9 mouse cellular contexts compared by ENCODE assay signal in genomic region chr2:84868521-84868943, GRCm38 (mm10). TPM values are rescaled to one million over a fixed set of nuclear protein-coding genes. Genes with fewer than 3 reads are reported as not detected.
DNase-seq lines count a peak whose midpoint lies in the region; ATAC-seq and TF ChIP-seq lines count a peak whose summit lies in the region.
"Had no signal": no experiment of that assay in that cellular context is flagged by ENCODE, and none has a peak within 500 bp of the region (broad histone marks: within the 10 kb centered on the region; RNA-seq: fewer than 3 reads in every experiment).

No protein-coding gene starts in this region.

- peak; percentile 58 for DNase-seq in midbrain, embryonic 14.5 days
- DNase-seq in WW6 (ENCODE audit: low read depth, low spot score), result peak; percentile 72
- peak; percentile 76 for DNase-seq in kidney, adult 9 months
- peak; percentile 60 to 66 (median 63) for DNase-seq in liver, embryonic 14.5 days (ENCODE audit: low read depth in 3 of 3, low spot score in 3 of 3)
- DNase-seq in retina, embryonic 14.5 days (ENCODE audit: low spot score), result peak; percentile 78

- ATAC-seq in midbrain, embryonic 14.5 days (ENCODE audit: low FRiP score, low TSS enrichment), result no peak
- no peak for ATAC-seq in midbrain, embryonic 16.5 days
- peak; percentile 44; the same call in 1 of the 2 replicates for ATAC-seq in liver, embryonic 14.5 days (ENCODE audit: insufficient read depth)
- ATAC-seq in inflammation-experienced regulatory T-cells, adult 6 months, result no peak

- no peak overlapping the region for H3K4me2 ChIP-seq in midbrain, embryonic 14.5 days (ENCODE audit: low read length)
- H3K4me2 ChIP-seq in midbrain, embryonic 16.5 days (ENCODE audit: low read length), result no peak overlapping the region
- H3K4me2 ChIP-seq in liver, embryonic 14.5 days (ENCODE audit: low read depth), result no peak overlapping the region

- peak; percentile 54; the same call in 1 of the 2 replicates for TF ChIP-seq CTCF in embryonic fibroblast, embryonic 13.5 days (IDR thresholded peaks at IDR 0.05; ENCODE audit: borderline replicate concordance, insufficient read depth, low read length)
- peak; percentile 99 for TF ChIP-seq CTCF in liver, embryonic 14.5 days (IDR thresholded peaks at IDR 0.05; ENCODE audit: low read depth)

- H3K9me3 ChIP-seq in midbrain, embryonic 14.5 days (ENCODE audit: control insufficient read depth, low read length), result no peaks in the 10 kb centered on the region
- no peaks in the 10 kb centered on the region for H3K9me3 ChIP-seq in midbrain, embryonic 16.5 days (replicated peaks; ENCODE audit: control insufficient read depth, low read length, poor library complexity, severe bottlenecking)
- no peaks in the 10 kb centered on the region for H3K9me3 ChIP-seq in liver, embryonic 14.5 days (ENCODE audit: control insufficient read depth, low read length)

- H3K9ac ChIP-seq in midbrain, embryonic 14.5 days (replicated peaks; ENCODE audit: low read length), result no peak overlapping the region
- H3K9ac ChIP-seq in midbrain, embryonic 16.5 days (ENCODE audit: low read depth, low read length), result no peak overlapping the region
- no peak overlapping the region for H3K9ac ChIP-seq in liver, embryonic 14.5 days (replicated peaks)

- H3K27ac ChIP-seq in midbrain, embryonic 14.5 days (replicated peaks; ENCODE audit: low read depth, low read length), result no peak overlapping the region
- H3K27ac ChIP-seq in midbrain, embryonic 16.5 days (ENCODE audit: low read length), result no peak overlapping the region
- H3K27ac ChIP-seq in embryonic fibroblast, embryonic 13.5 days (ENCODE audit: insufficient read depth, low read length), result no peak overlapping the region
- no peak overlapping the region for H3K27ac ChIP-seq in liver, embryonic 14.5 days

- peaks cover 46% of the 10 kb centered on the region for H3K27me3 ChIP-seq in midbrain, embryonic 14.5 days (ENCODE audit: control insufficient read depth, insufficient read depth, low read length)
- peaks cover 51% of the 10 kb centered on the region for H3K27me3 ChIP-seq in midbrain, embryonic 16.5 days (ENCODE audit: control insufficient read depth, insufficient read depth, low read depth, low read length)
- peaks cover 63% of the 10 kb centered on the region for H3K27me3 ChIP-seq in liver, embryonic 14.5 days (ENCODE audit: control insufficient read depth, insufficient read depth, low read length)

- TF ChIP-seq EP300 in liver, embryonic 14.5 days (IDR thresholded peaks at IDR 0.05; ENCODE audit: low read depth), result no peak

- TF ChIP-seq POLR2A in embryonic fibroblast, embryonic 13.5 days (IDR thresholded peaks at IDR 0.05; ENCODE audit: low read depth, low read length), result no peak

- peaks cover 12% of the 10 kb centered on the region; the same call in 1 of the 2 replicates for H3K4me1 ChIP-seq in midbrain, embryonic 14.5 days (ENCODE audit: control insufficient read depth, insufficient read depth, low read length)
- H3K4me1 ChIP-seq in midbrain, embryonic 16.5 days (ENCODE audit: control insufficient read depth, insufficient read depth, low read length), result peaks cover 17% of the 10 kb centered on the region
- H3K4me1 ChIP-seq in embryonic fibroblast, embryonic 13.5 days (ENCODE audit: control insufficient read depth, insufficient read depth, low read length), result no peaks in the 10 kb centered on the region
- peaks cover 0 to 4% of the 10 kb centered on the region in 2 experiments; a peak in 2 of 4 replicates for H3K4me1 ChIP-seq in liver, embryonic 14.5 days (replicated peaks; ENCODE audit: control insufficient read depth in 2 of 2, insufficient read depth in 2 of 2, low read length in 1 of 2)

- H3K36me3 ChIP-seq in midbrain, embryonic 14.5 days (ENCODE audit: control insufficient read depth, insufficient read depth, low read length), result no peaks in the 10 kb centered on the region
- H3K36me3 ChIP-seq in midbrain, embryonic 16.5 days (ENCODE audit: control insufficient read depth, insufficient read depth, low read length), result no peaks in the 10 kb centered on the region
- peaks cover 6% of the 10 kb centered on the region for H3K36me3 ChIP-seq in liver, embryonic 14.5 days (replicated peaks; ENCODE audit: control insufficient read depth, insufficient read depth, low read depth)

- no peak overlapping the region for H3K4me3 ChIP-seq in midbrain, embryonic 14.5 days (replicated peaks; ENCODE audit: low read depth, low read length)
- no peak overlapping the region for H3K4me3 ChIP-seq in midbrain, embryonic 16.5 days (ENCODE audit: low read depth, low read length)
- H3K4me3 ChIP-seq in embryonic fibroblast, embryonic 13.5 days (ENCODE audit: insufficient read depth, low read length), result no peak overlapping the region
- H3K4me3 ChIP-seq in liver, embryonic 14.5 days (ENCODE audit: insufficient read depth in 1 of 2, low read depth in 2 of 2, low read length in 2 of 2), result no peak overlapping the region

- WGBS in midbrain, embryonic 14.5 days, result 10% methylated on average over 5 of the region's 5 CpGs
- 10% methylated on average over 5 of the region's 5 CpGs for WGBS in midbrain, embryonic 16.5 days
- 4% methylated on average over 5 of the region's 5 CpGs for WGBS in liver, embryonic 14.5 days (ENCODE audit: insufficient replicate concordance)

RNA-seq across cellular contexts. Expression of gene Rtn4rl2, which starts 18.0 kb away (rescaled TPM):
- 4.5 and 5.6 TPM in 2 replicates for polyA plus RNA-seq in midbrain, embryonic 14.5 days (2014; fragmentation: Nextera tagmentation; extraction: Ambion mirVana)
- 3.9 TPM in 2 replicates for polyA plus RNA-seq in midbrain, embryonic 16.5 days (2015; fragmentation: Nextera tagmentation; extraction: Ambion mirVana)
- polyA plus RNA-seq in embryonic fibroblast, embryonic 13.5 days (2011; ENCODE audit: insufficient read length, low read depth, missing spikeins), result 1.2 and 1.3 TPM in 2 replicates
- 0.03 and 0.06 TPM in 2 replicates for polyA plus RNA-seq in liver, embryonic 14.5 days (2012; rRNA removed)
- 0.14 TPM in 1 of 2 replicates, not detected in the other for polyA plus RNA-seq in liver, embryonic 14.5 days (2014; fragmentation: Nextera tagmentation; extraction: Ambion mirVana)
- polyA plus RNA-seq in inflammation-experienced regulatory T-cells, adult 6 months (2017; shearing (Covaris generic)), result not detected

RNA-seq across cellular contexts. Expression of gene Slc43a1, which starts 29.9 kb away (rescaled TPM):
- polyA plus RNA-seq in midbrain, embryonic 14.5 days (2014; fragmentation: Nextera tagmentation; extraction: Ambion mirVana), result 0.90 and 2.4 TPM in 2 replicates
- 0.73 and 0.91 TPM in 2 replicates for polyA plus RNA-seq in midbrain, embryonic 16.5 days (2015; fragmentation: Nextera tagmentation; extraction: Ambion mirVana)
- polyA plus RNA-seq in embryonic fibroblast, embryonic 13.5 days (2011; ENCODE audit: insufficient read length, low read depth, missing spikeins), result 6.6 and 8.7 TPM in 2 replicates
- 144 and 151 TPM in 2 replicates for polyA plus RNA-seq in liver, embryonic 14.5 days (2012; rRNA removed)
- polyA plus RNA-seq in liver, embryonic 14.5 days (2014; fragmentation: Nextera tagmentation; extraction: Ambion mirVana), result 174 and 198 TPM in 2 replicates
- polyA plus RNA-seq in inflammation-experienced regulatory T-cells, adult 6 months (2017; shearing (Covaris generic)), result 1 to 10 TPM; 1.9 to 9.1 (median 5.9) TPM

RNA-seq across cellular contexts. Expression of gene Timm10, which starts 41.7 kb away (rescaled TPM):
- 58.6 and 80.6 TPM in 2 replicates for polyA plus RNA-seq in midbrain, embryonic 14.5 days (2014; fragmentation: Nextera tagmentation; extraction: Ambion mirVana)
- 69.8 and 75.2 TPM in 2 replicates for polyA plus RNA-seq in midbrain, embryonic 16.5 days (2015; fragmentation: Nextera tagmentation; extraction: Ambion mirVana)
- 25.3 and 31.1 TPM in 2 replicates for polyA plus RNA-seq in embryonic fibroblast, embryonic 13.5 days (2011; ENCODE audit: insufficient read length, low read depth, missing spikeins)
- polyA plus RNA-seq in liver, embryonic 14.5 days (2012; rRNA removed), result 39.8 and 46.6 TPM in 2 replicates
- polyA plus RNA-seq in liver, embryonic 14.5 days (2014; fragmentation: Nextera tagmentation; extraction: Ambion mirVana), result 40.6 and 41.5 TPM in 2 replicates
- polyA plus RNA-seq in inflammation-experienced regulatory T-cells, adult 6 months (2017; shearing (Covaris generic)), result 10 to 100 TPM; 25.4 to 39.8 (median 38.8) TPM

RNA-seq across cellular contexts. Expression of gene Smtnl1, which starts 46.1 kb away (rescaled TPM):
- polyA plus RNA-seq in midbrain, embryonic 14.5 days (2014; fragmentation: Nextera tagmentation; extraction: Ambion mirVana), result not detected in 2 replicates
- polyA plus RNA-seq in midbrain, embryonic 16.5 days (2015; fragmentation: Nextera tagmentation; extraction: Ambion mirVana), result not detected in 2 replicates
- not detected in 2 replicates for polyA plus RNA-seq in embryonic fibroblast, embryonic 13.5 days (2011; ENCODE audit: insufficient read length, low read depth, missing spikeins)
- 0.09 and 0.38 TPM in 2 replicates for polyA plus RNA-seq in liver, embryonic 14.5 days (2012; rRNA removed)
- polyA plus RNA-seq in liver, embryonic 14.5 days (2014; fragmentation: Nextera tagmentation; extraction: Ambion mirVana), result 0.23 and 0.25 TPM in 2 replicates
- not detected for polyA plus RNA-seq in inflammation-experienced regulatory T-cells, adult 6 months (2017; shearing (Covaris generic))
- polyA plus RNA-seq: neural tube, embryonic 14.5 days had no signal

Comparison
In these comparisons a context has a peak if more than half of its experiments do, and no peak if none do; other contexts are left out.
1. RNA of gene Slc43a1, which starts 29.9 kb away (polyA plus RNA-seq): 144 to 198 TPM in liver, embryonic 14.5 days; 6.6 to 8.7 TPM in embryonic fibroblast, embryonic 13.5 days, 1.9 to 9.1 TPM in inflammation-experienced regulatory T-cells, adult 6 months, 0.90 to 2.4 TPM in midbrain, embryonic 14.5 days and 0.73 to 0.91 TPM in midbrain, embryonic 16.5 days; every median in the first group is over 10 times any median in the second.
2. Peak in every context shown above with its lines, with median percentiles within 50 percentile points of each other: DNase-seq.